Mouse (Mus musculus) CH12.LX (cell line): ENCODE results near the gene Zfp982. TPM values are rescaled to one million over a fixed set of nuclear protein-coding genes. Genes with fewer than 3 reads are reported as not detected.
"Not testable (repeated sequence)": the region's sequence is repeated elsewhere in the genome, so short reads cannot be mapped to it uniquely, and the experiment has no call there.

ENCODE experiments used
- DNase-seq: peaks from one replicate; pipeline ENCODE4 v3.0.0-alpha.2; 2013; ENCODE audit errors: extremely low read depth
- H3K27ac ChIP-seq: 2 replicates; pipeline ENCODE4 v1.5.1; 2012; ENCODE audit warnings: low read depth, mild to moderate bottlenecking, control low read depth, moderate library complexity; ENCODE audit not compliant: insufficient read depth
- H3K27me3 ChIP-seq: replicated peaks from 2 replicates; pipeline ENCODE3; 2012; ENCODE audit warnings: inconsistent platforms
- H3K36me3 ChIP-seq, 2 experiments: replicated peaks in 1 of 2; 2 replicates each; pipeline versions ENCODE3 to v1.6.1; 2012; ENCODE audit warnings: inconsistent platforms in 1 of 2, low read length in 1 of 2, mild to moderate bottlenecking in 1 of 2, mixed read lengths in 1 of 2, moderate library complexity in 1 of 2; ENCODE audit not compliant: control insufficient read depth in 1 of 2, insufficient read depth in 1 of 2
- H3K4me1 ChIP-seq, 2 experiments: 2 replicates each; pipeline ENCODE4 v1.6.1; 2012; ENCODE audit warnings: inconsistent platforms in 1 of 2, moderate library complexity in 1 of 2; ENCODE audit not compliant: insufficient read depth in 2 of 2, control insufficient read depth in 1 of 2
- H3K4me2 ChIP-seq: 2 replicates; pipeline ENCODE4 v1.6.1; 2012; ENCODE audit warnings: low read depth, mild to moderate bottlenecking, control low read depth; ENCODE audit not compliant: poor library complexity, insufficient read depth, severe bottlenecking
- H3K4me3 ChIP-seq, 3 experiments: fragments of 150-350 bp in 1 of 3; sonication (generic) in 1 of 3; replicated peaks in 1 of 3; 2 replicates each; pipeline versions ENCODE3 to v1.5.1; 2011 to 2012; ENCODE audit warnings: low read depth in 2 of 3, low read length in 2 of 3, mild to moderate bottlenecking in 2 of 3, moderate library complexity in 2 of 3, control low read depth in 1 of 3, improper control_type of control experiment in 1 of 3, inconsistent platforms in 1 of 3, mixed read lengths in 1 of 3; ENCODE audit not compliant: poor library complexity in 1 of 3
- H3K79me2 ChIP-seq: replicated peaks from 2 replicates; pipeline ENCODE4 v1.6.1; 2012; ENCODE audit warnings: mild to moderate bottlenecking, moderate library complexity; ENCODE audit not compliant: control insufficient read depth, poor library complexity, insufficient read depth, severe bottlenecking; ENCODE audit errors: extremely low read depth
- H3K9ac ChIP-seq: 2 replicates; pipeline ENCODE4 v1.6.1; 2012; ENCODE audit warnings: low read depth, mild to moderate bottlenecking, control low read depth, moderate library complexity; ENCODE audit not compliant: insufficient read depth
- H3K9me3 ChIP-seq: replicated peaks from 2 replicates; pipeline ENCODE3; 2012; ENCODE audit warnings: low read length, inconsistent platforms, mixed read lengths
- BHLHE40 ChIP-seq: IDR thresholded peaks from 2 replicates; pipeline ENCODE4 v1.6.1; 2011; ENCODE audit warnings: mild to moderate bottlenecking, low read depth, low read length, improper control_type of control experiment
- CHD1 ChIP-seq: IDR thresholded peaks from 2 replicates; pipeline ENCODE4 v1.6.1; 2012; ENCODE audit warnings: low read depth, low read length, improper control_type of control experiment, inconsistent platforms
- E2F4 ChIP-seq: IDR thresholded peaks from 2 replicates; pipeline ENCODE4 v1.6.1; 2011; ENCODE audit warnings: low read depth, low read length, improper control_type of control experiment; ENCODE audit not compliant: insufficient replicate concordance
- ELF1 ChIP-seq: IDR thresholded peaks from 2 replicates; pipeline ENCODE4 v1.6.1; 2014; ENCODE audit warnings: low read depth, mild to moderate bottlenecking, inconsistent platforms, low read length, improper control_type of control experiment
- ETS1 ChIP-seq: conservative IDR thresholded peaks from 2 replicates; pipeline ENCODE4 v1.6.1; 2012; ENCODE audit warnings: low read depth, mild to moderate bottlenecking, inconsistent platforms, low read length, improper control_type of control experiment, moderate library complexity
- KAT2A ChIP-seq: IDR thresholded peaks from 2 replicates; pipeline ENCODE4 v1.6.1; 2012; ENCODE audit warnings: low read length, improper control_type of control experiment, inconsistent platforms; ENCODE audit not compliant: insufficient replicate concordance
- MAZ ChIP-seq: IDR thresholded peaks from 2 replicates; pipeline ENCODE4 v1.6.1; 2012; ENCODE audit warnings: low read depth, mild to moderate bottlenecking, inconsistent platforms, low read length, improper control_type of control experiment, moderate library complexity
- MXI1 ChIP-seq: IDR thresholded peaks from 2 replicates; pipeline ENCODE4 v1.6.1; 2011; ENCODE audit warnings: mild to moderate bottlenecking, low read depth, low read length, improper control_type of control experiment
- MYC ChIP-seq: IDR thresholded peaks from 2 replicates; pipeline ENCODE4 v1.6.1; 2011; ENCODE audit warnings: low read depth, mild to moderate bottlenecking, improper control_type of control experiment, low read length
- NELFE ChIP-seq: IDR thresholded peaks from 2 replicates; pipeline ENCODE4 v1.6.1; 2011; ENCODE audit warnings: low read depth, low read length, improper control_type of control experiment
- PAX5 ChIP-seq: IDR thresholded peaks from 2 replicates; pipeline ENCODE4 v1.6.1; 2012; ENCODE audit warnings: low read length, inconsistent platforms, mixed read lengths
- RAD21 ChIP-seq: IDR thresholded peaks from 2 replicates; pipeline ENCODE4 v1.6.1; 2011; ENCODE audit warnings: low read depth, mild to moderate bottlenecking, low read length, improper control_type of control experiment, moderate library complexity
- RCOR1 ChIP-seq: conservative IDR thresholded peaks from 2 replicates; pipeline ENCODE4 v1.6.1; 2012; ENCODE audit warnings: low read depth, mild to moderate bottlenecking, inconsistent platforms, low read length, improper control_type of control experiment
- SIN3A ChIP-seq: IDR thresholded peaks from 2 replicates; pipeline ENCODE4 v1.6.1; 2012; ENCODE audit warnings: low read length, improper control_type of control experiment, inconsistent platforms
- SMC3 ChIP-seq: IDR thresholded peaks from 2 replicates; pipeline ENCODE4 v1.6.1; 2011; ENCODE audit warnings: low read depth, low read length, improper control_type of control experiment
- TBP ChIP-seq: conservative IDR thresholded peaks from 2 replicates; pipeline ENCODE4 v1.6.1; 2011; ENCODE audit warnings: low read depth, low read length, improper control_type of control experiment
- USF1 ChIP-seq: IDR thresholded peaks from 2 replicates; pipeline ENCODE4 v1.6.1; 2014; ENCODE audit warnings: low read depth, mild to moderate bottlenecking, inconsistent platforms, low read length, improper control_type of control experiment
- USF2 ChIP-seq: conservative IDR thresholded peaks from 2 replicates; pipeline ENCODE4 v1.6.1; 2011; ENCODE audit warnings: low read depth, low read length, improper control_type of control experiment
- ZC3H11A ChIP-seq: IDR thresholded peaks from 2 replicates; pipeline ENCODE4 v1.6.1; 2012; ENCODE audit warnings: low read depth, mild to moderate bottlenecking, inconsistent platforms, low read length, improper control_type of control experiment
- ZKSCAN1 ChIP-seq: IDR thresholded peaks from 2 replicates; pipeline ENCODE4 v1.6.1; 2012; ENCODE audit warnings: low read depth, inconsistent platforms, low read length, improper control_type of control experiment, borderline replicate concordance
- ZMIZ1 ChIP-seq: IDR thresholded peaks from 2 replicates; pipeline ENCODE4 v1.6.1; 2012; ENCODE audit warnings: low read depth, mild to moderate bottlenecking, inconsistent platforms, low read length, improper control_type of control experiment
- ZNF384 ChIP-seq: IDR thresholded peaks from 2 replicates; pipeline ENCODE4 v1.6.1; 2012; ENCODE audit warnings: low read depth, low read length, improper control_type of control experiment, inconsistent platforms
- dilution Hi-C: fragments of 300-500 bp; cut with MboI; formaldehyde crosslinking; loops from 2 replicates; pipeline ENCODE4 v1.14.3; 2020; ENCODE audit warnings: low sequenced_read_pairs; ENCODE audit not compliant: extremely low pct_unique_long_range_greater_than_20kb, extremely low pct_ligation_motif_present
- in situ Hi-C: fragments of 300-500 bp; cut with MboI; formaldehyde crosslinking; loops from 3 replicates; pipeline ENCODE4 v1.14.3; 2019; ENCODE audit warnings: low sequenced_read_pairs, low pct_ligation_motif_present, low pct_unique_long_range_greater_than_20kb, mixed read lengths
- polyA plus RNA-seq: library from polyadenylated mRNA; unstranded; fragments of >175 nt; gene quantifications from 2 replicates; pipeline ENCODE4 v1.2.1, GENCODE M21; 2012; ENCODE audit warnings: low read depth; ENCODE audit not compliant: insufficient read length
- total RNA-seq, 2 experiments: library from RNA; depleted of rRNA; stranded (reverse); fragments of 300-350 nt in 1 of 2; fragments of >200 nt in 1 of 2; gene quantifications; 2 replicates each; pipeline ENCODE4 v1.2.3; 2012 to 2014

Zfp982 gene
- total and polyA plus RNA-seq, 3 experiments = 0.13 to 0.67 (median 0.36) TPM

GRCm38 (mm10) chr4:147448358-147448757, 43.9 kb upstream of the Zfp982 start:
- TF ChIP-seq MYC = no peak
- TF ChIP-seq SIN3A = no peak
- no peak for TF ChIP-seq ETS1
- TF ChIP-seq NELFE = no peak
- no peak for TF ChIP-seq ZKSCAN1
- no peak for TF ChIP-seq ZC3H11A
- no peak for TF ChIP-seq BHLHE40
- TF ChIP-seq USF1 = no peak
- TF ChIP-seq USF2 = no peak
- no peak for TF ChIP-seq TBP
- no peak for TF ChIP-seq MAZ
- TF ChIP-seq ZNF384 = no peak
- no peak for TF ChIP-seq E2F4
- no peak for TF ChIP-seq PAX5
- TF ChIP-seq RAD21 = no peak
- no peak for TF ChIP-seq ELF1
- Histone ChIP-seq H3K9me3 (peaks cover 13% of the 10 kb centered on the region), H3K79me2 (no peaks in the 10 kb centered on the region), H3K4me2 (no peak overlapping the region), H3K9ac (no peak overlapping the region), H3K27ac (no peak overlapping the region), H3K36me3 (no peaks in the 10 kb centered on the region), H3K4me1 (no peaks in the 10 kb centered on the region), H3K4me3 (no peak overlapping the region), H3K27me3 (no peaks in the 10 kb centered on the region)
- DNase-seq = no peak
- dilution Hi-C loops = no loop called here
- in situ Hi-C loops = loop anchor here (25.0 kb wide), 1 partner anchor 311 kb away; the partner anchor contains the start of gene Zfp991

GRCm38 (mm10) chr4:147449099-147449581, 43.1 kb upstream of the Zfp982 start:
- H3K9ac ChIP-seq = no peak overlapping the region
- H3K4me1 ChIP-seq = no peaks in the 10 kb centered on the region
- peaks cover 15% of the 10 kb centered on the region for H3K9me3 ChIP-seq
- dilution Hi-C loops = no loop called here
- H3K27ac ChIP-seq = no peak overlapping the region
- H3K79me2 ChIP-seq = no peaks in the 10 kb centered on the region
- no peak for DNase-seq
- H3K4me3 ChIP-seq = no peak overlapping the region
- no peak overlapping the region for H3K4me2 ChIP-seq
- TF ChIP-seq CHD1 (no peak), KAT2A (no peak), NELFE (no peak), ZMIZ1 (no peak), ZNF384 (no peak), ZC3H11A (no peak), MXI1 (no peak), SMC3 (no peak), RCOR1 (no peak), USF2 (no peak)
- H3K27me3 ChIP-seq = no peaks in the 10 kb centered on the region
- H3K36me3 ChIP-seq = no peaks in the 10 kb centered on the region
- in situ Hi-C loops = loop anchor here (25.0 kb wide), 1 partner anchor 312 kb away; the partner anchor contains the start of gene Zfp991

GRCm38 (mm10) chr4:147449986-147450385, 42.2 kb upstream of the Zfp982 start:
- H3K9ac ChIP-seq = not testable (repeated sequence)

More at GRCm38 (mm10) chr4:147449986-147450385, 42.2 kb upstream of the Zfp982 start:
- in situ Hi-C loops = loop anchor here (25.0 kb wide), 1 partner anchor 313 kb away; the partner anchor contains the start of gene Zfp991
- dilution Hi-C loops, H3K27me3 ChIP-seq, H3K4me1 ChIP-seq, DNase-seq, H3K36me3 ChIP-seq, H3K4me2 ChIP-seq, H3K4me3 ChIP-seq, H3K27ac ChIP-seq, H3K79me2 ChIP-seq: not testable (repeated sequence)
- H3K9me3 ChIP-seq = peaks cover 15% of the 10 kb centered on the region
